Mouse (Mus musculus) c-Kit-positive CD71-positive TER-119-positive erythroid progenitor cells, embryonic 14.5 days (primary cell): ENCODE data around the gene Ndufaf7.

Experiments
- DNase-seq: peaks from one replicate; pipeline ENCODE4 v3.0.0-alpha.2; 2013; ENCODE audit warnings: low spot score

Gene Ndufaf7

DNA sequence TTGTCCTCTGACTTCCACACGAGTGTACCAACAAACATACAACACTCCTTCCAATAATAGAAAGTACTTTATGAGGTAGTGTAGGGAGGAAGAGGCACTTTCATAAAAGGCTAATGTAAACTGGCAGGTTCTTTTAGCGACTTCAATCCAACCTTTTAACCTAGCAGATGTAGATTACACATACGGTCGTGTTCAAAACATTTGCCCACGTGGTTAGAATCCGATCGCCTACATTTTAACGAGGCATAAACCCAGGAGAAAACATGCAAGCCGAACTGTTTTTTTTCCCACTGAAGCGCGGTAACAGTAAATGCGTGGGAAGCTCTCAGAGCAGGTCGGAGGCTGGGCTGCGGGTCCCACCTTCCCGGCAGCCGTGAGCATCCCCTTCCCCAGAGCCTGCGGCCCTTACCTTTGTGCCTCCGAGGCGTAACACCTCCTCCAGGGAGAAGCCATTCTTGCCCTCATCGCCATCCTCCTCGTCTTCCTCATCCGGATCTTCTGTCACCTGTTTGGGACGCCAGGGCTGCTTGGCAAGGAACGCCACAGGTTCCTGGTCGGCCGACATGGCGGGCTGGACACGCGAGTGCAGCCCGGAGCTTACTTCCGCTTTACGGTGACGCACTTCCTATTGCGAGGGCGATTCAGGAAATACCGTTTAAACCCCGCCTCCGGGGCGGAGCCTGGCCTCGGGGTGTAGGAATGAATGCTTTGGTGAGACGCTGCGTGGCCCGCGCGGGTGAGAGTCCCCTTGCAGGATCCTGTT is at the start of gene Ndufaf7, which contains the start of gene Cebpz:
TSS of gene Ndufaf7 (plus strand) at position 671 of the 763 bp plus-strand sequence.
TSS of gene Cebpz (minus strand) at position 601 of the 763 bp plus-strand sequence.
- peak; percentile 99 for DNase-seq

- no peak for DNase-seq
These were observed 48.4 kb upstream of the Ndufaf7 start for GRCm38 (mm10) chr17:78888554-78888953.

DNA sequence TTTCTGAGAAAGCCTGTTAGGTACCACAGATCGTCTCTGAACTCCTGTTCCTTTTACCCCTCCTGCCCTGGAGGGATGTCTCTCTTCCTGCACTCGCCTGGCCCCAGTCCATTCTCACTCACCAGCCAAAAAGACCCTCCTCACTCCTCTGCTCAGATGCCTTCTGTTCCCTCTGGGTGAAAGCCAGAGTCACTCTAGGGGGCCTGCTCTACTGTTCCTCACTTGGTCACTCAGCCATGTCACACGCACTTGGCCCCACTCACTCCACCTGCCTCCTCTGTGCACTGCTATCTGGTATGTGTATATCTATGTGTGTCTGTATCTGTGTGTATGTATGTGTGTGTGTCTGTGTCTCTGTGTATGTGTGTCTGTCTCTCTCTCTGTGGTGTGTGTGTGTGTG is 47.8 kb upstream of the Ndufaf7 start:
- DNase-seq = no peak

- DNase-seq = no peak
These were observed 45.9 kb upstream of the Ndufaf7 start for GRCm38 (mm10) chr17:78891020-78891419.

- no peak for DNase-seq
These were observed 41.9 kb upstream of the Ndufaf7 start for GRCm38 (mm10) chr17:78894991-78895390.

DNA sequence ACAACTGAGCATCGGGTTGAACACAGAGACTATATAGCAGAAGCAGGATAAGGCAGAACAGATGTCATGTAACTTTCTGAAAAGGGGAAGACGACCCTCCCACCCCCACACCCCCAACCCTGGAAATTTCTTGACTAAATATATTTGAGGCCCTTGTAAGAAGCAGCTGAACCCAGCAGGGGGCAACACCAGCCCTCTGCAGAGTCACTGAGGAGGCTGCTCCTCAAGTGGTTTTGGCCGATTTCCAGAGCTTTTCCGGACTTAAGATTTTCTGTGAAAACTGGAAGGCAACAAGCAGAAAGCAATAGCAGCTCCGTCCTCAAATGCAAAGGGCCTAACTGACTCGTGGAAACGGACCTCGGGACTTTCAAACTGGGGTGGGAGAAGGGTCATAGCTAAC is 41.5 kb upstream of the Ndufaf7 start:
- no peak for DNase-seq

GRCm38 (mm10) chr17:78903158-78903557 is 33.8 kb upstream of the Ndufaf7 start:
- no peak for DNase-seq

DNA sequence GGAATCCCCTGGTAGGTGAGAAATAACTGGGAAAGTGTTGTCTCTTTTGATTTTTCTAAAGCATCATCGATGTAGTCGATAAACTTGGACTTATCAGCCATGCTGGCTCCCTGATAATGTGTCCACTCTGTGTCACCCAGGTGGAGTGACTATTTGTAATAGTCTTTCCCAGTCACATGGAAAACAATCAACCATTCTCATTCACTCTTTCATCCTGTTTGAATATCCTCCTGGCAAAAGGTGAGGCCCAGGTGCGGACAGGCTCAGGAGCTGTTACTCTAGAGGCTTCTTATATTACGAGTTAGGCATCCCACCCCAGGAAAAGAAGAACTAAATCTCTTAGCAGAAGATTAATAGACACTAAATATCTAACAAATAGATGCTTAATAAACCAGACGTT is 30.0 kb upstream of the Ndufaf7 start, which contains the start of gene Sult6b1:
TSS of gene Sult6b1 (minus strand) at position 101 of the 400 bp plus-strand sequence.
- DNase-seq = no peak

DNA sequence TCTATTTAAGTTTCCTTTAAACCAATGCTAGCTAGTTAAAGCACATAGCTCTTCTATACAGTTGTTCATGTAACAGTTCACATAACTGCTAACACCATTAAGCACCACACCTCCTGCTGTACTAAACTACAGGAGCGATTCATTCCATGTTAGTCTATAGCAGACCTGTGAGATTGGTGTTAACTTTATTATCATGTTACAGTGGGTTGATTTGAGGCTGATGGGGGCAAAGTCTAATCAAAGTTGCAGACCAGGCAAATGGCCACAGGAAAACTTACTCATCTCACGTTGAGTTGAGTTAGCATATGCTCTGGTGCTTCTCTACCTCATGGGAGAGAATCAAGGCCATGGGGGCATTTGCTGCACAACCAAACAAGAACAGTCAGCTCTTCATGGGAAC is 27.6 kb upstream of the Ndufaf7 start:
- no peak for DNase-seq

DNA sequence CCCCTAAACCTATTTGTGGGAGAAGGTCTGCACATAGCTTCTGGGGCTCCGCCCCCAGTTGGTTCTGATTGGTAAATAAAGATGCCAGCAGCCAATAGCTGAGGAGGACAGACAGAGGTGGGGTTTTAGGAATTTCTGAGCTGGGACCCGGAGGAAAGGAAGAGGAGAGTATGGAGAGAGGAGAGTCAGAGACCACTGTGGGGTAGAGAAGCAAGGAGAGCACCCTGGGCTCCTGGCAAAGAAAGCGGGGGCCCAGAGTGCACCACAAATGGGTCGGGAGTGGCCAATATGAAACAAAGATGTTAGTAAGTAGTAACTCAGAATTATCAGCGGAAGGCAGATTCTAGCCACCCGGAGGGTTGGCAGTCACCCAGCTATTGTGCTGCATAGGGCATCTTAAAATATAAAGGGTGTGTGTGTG is 24.1 kb upstream of the Ndufaf7 start:
- DNase-seq = no peak

GRCm38 (mm10) chr17:78913921-78914320 is 23.0 kb upstream of the Ndufaf7 start:
- no peak for DNase-seq

GRCm38 (mm10) chr17:78915772-78916171 is 21.2 kb upstream of the Ndufaf7 start:
- no peak for DNase-seq

DNA sequence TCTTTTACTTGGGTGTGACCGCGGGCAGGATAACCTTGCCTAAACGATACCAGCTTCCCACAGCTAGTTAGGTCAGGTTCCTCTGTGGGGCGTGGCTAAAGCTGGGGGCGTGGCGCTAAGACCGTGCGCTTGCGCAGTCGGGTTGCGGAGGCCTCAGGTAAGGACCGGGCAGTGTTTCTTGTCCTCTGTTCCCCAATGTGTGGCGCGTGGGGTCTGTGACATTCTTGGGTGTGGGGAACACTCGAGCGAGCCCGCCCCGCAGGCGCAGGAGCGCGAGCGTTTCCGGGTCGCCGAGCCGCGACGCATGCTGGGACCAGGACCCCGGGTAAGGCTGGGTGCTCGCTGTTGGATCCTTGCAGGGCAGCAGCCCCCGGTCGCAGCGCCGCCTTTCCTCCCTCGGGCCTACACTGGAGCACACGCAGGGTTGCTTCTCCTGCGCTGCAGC is 20.5 kb upstream of the Ndufaf7 start, which contains the start of gene Cebpzos:
TSS of gene Cebpzos (plus strand) at position 132 of the 445 bp plus-strand sequence.
- peak; percentile 87 for DNase-seq

- DNase-seq = no peak
These were observed 20.0 kb upstream of the Ndufaf7 start for GRCm38 (mm10) chr17:78916899-78917298.

DNA sequence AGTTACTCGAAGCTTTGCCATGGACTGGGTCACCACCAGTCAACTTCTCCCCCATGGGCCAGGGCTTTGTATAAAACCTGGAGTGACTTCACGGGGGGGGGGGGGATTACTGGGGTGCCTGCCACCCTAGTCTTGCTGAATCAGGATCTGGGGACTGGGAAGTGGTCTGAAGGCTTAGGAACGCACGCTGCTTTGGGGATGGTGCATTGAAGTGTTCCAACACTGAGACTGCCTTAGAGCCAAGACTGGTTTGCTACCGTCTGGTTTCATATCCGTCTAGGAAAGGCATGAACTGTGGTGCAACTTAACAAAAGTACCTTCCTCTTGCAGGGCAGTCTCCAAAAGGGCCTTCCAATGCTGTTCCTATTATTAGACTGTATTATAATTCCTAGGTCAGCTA is 19.2 kb upstream of the Ndufaf7 start:
- no peak for DNase-seq

DNA sequence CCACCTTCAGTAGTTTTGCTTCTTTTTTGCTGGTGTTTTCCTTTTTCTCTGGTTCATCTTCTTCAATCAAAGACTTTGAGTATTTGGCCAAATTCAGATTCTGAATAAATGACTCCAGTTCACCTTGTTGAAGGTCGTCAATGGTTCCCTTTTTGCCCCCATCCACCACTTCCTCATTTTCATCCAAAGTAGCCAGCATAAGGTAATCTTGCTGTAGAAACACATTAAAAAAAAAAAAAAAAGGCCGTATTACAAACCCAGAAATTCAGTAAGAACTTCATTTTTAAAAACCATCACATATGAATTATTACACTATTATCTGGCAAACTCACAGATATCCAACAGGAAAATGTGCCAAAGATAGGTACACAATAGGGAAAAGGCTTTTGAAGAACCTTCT is 1.1 kb upstream of the Ndufaf7 start:
- DNase-seq = no peak

GRCm38 (mm10) chr17:78937229-78937853 is 405 bp downstream of the Ndufaf7 start:
- DNase-seq = peak; percentile 21

DNA sequence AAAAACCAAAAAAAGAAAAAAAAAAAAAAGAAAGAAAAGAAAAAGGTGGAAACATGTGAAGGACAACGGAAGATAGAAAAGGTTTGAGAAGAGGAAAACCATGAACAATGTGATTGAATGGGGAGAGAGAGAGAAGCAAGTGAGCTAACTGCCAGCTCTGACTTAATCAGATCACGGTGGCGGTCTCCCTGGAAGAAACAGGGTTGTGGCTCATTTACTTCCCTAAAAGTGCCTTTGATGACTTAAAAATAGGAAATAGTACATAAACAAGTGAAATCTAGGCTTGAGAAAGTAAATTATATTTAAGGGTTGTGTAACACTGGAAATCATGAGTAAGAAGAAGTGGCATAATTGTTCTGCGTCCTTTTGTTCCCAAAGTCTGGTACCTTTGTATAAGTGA is 2.0 kb downstream of the Ndufaf7 start:
- DNase-seq = no peak

DNA sequence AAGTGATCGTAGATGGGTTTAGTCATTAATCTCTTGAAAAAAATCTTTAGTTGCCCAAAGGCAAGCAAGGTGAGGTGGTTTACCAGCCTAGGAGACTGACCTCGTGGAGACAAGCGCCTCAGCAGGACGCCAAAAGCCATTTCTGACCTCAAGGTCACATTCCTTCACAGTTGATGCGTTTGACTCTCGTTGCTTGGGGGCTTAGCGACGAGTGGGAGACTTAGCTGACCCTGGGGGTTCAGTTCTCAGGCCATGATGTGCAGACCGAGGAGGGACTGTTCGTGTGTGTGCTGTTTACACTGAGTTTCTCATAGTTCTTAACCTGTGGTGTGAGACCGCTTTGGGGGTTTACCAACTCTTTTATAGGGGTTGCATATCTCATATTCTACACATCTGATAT is 5.6 kb downstream of the Ndufaf7 start:
- DNase-seq = no peak

GRCm38 (mm10) chr17:78951225-78951624 is 14.3 kb downstream of the Ndufaf7 start:
- no peak for DNase-seq

GRCm38 (mm10) chr17:78952070-78952469 is 15.1 kb downstream of the Ndufaf7 start:
- DNase-seq = no peak

GRCm38 (mm10) chr17:78953240-78953639 is 16.3 kb downstream of the Ndufaf7 start:
- no peak for DNase-seq

- no peak for DNase-seq
These were observed 22.5 kb downstream of the Ndufaf7 start for GRCm38 (mm10) chr17:78959473-78959872.
